22 mouse cellular contexts compared by ENCODE assay signal in genomic region chr14:120854559-120854958, GRCm38 (mm10). TPM values are rescaled to one million over a fixed set of nuclear protein-coding genes. Genes with fewer than 3 reads are reported as not detected.
A peak's percentile ranks its signal among the peaks of the same experiment; 100 is the strongest.
DNase-seq lines count a peak whose midpoint lies in the region; ATAC-seq lines count a peak whose summit lies in the region.
"Had no signal": no experiment of that assay in that cellular context is flagged by ENCODE, and none has a peak within 500 bp of the region (broad histone marks: within the 10 kb centered on the region; RNA-seq: fewer than 3 reads in every experiment).

No protein-coding gene starts in this region.

- peak; percentile 54; the same call in 1 of the 2 replicates for ATAC-seq in hindbrain, embryonic 11.5 days (ENCODE audit: low FRiP score)
- no peak for ATAC-seq in hindbrain, embryonic 16.5 days
- 0 out of 2 replicates have a peak, but pooled peaks have one; percentile 65 for ATAC-seq in embryonic facial prominence, embryonic 14.5 days (ENCODE audit: low read depth)
- no peak for ATAC-seq in heart, embryonic 12.5 days (ENCODE audit: insufficient number of reproducible peaks, low FRiP score)
- ATAC-seq: midbrain, embryonic 13.5 days had no signal

- H3K4me1 ChIP-seq in hindbrain, embryonic 11.5 days (replicated peaks; ENCODE audit: control insufficient read depth, insufficient read depth, low read length) = no peaks in the 10 kb centered on the region
- H3K4me1 ChIP-seq in hindbrain, embryonic 16.5 days (ENCODE audit: control insufficient read depth, insufficient read depth, low read depth, low read length) = no peaks in the 10 kb centered on the region
- H3K4me1 ChIP-seq in embryonic facial prominence, embryonic 14.5 days (ENCODE audit: control insufficient read depth, insufficient read depth, low read length) = no peaks in the 10 kb centered on the region
- H3K4me1 ChIP-seq in heart, embryonic 12.5 days (replicated peaks) = 0 out of 2 replicates have a peak, but pooled peaks cover 2% of the 10 kb centered on the region
- H3K4me1 ChIP-seq: limb, embryonic 15.5 days; midbrain, embryonic 13.5 days; neural tube, embryonic 12.5 days; stomach, embryonic 15.5 days had no signal

- no peaks in the 10 kb centered on the region for H3K36me3 ChIP-seq in hindbrain, embryonic 11.5 days (ENCODE audit: control insufficient read depth, insufficient read depth, low read length)
- H3K36me3 ChIP-seq in hindbrain, embryonic 16.5 days (ENCODE audit: control insufficient read depth, insufficient read depth, low read length) = no peaks in the 10 kb centered on the region
- H3K36me3 ChIP-seq in embryonic facial prominence, embryonic 14.5 days (ENCODE audit: control insufficient read depth, insufficient read depth, low read length) = no peaks in the 10 kb centered on the region
- H3K36me3 ChIP-seq in heart, embryonic 12.5 days = no peaks in the 10 kb centered on the region
- H3K36me3 ChIP-seq: limb, embryonic 15.5 days; midbrain, embryonic 13.5 days; neural tube, embryonic 12.5 days; stomach, embryonic 15.5 days had no signal

- H3K27ac ChIP-seq in hindbrain, embryonic 11.5 days (ENCODE audit: low read depth, low read length) = no peak overlapping the region
- H3K27ac ChIP-seq in hindbrain, embryonic 16.5 days (ENCODE audit: low read depth, low read length) = no peak overlapping the region
- no peak overlapping the region for H3K27ac ChIP-seq in embryonic facial prominence, embryonic 14.5 days (replicated peaks; ENCODE audit: low read depth, low read length)
- H3K27ac ChIP-seq in heart, embryonic 12.5 days (ENCODE audit: poor library complexity, severe bottlenecking) = no peak overlapping the region
- H3K27ac ChIP-seq: heart, adult 2 months; hindbrain, embryonic 14.5 days; limb, embryonic 15.5 days; liver, embryonic 14.5 days; midbrain, embryonic 13.5 days; neural tube, embryonic 12.5 days; stomach, embryonic 15.5 days had no signal

- H3K9me3 ChIP-seq in hindbrain, embryonic 11.5 days (ENCODE audit: control insufficient read depth, low read length) = no peaks in the 10 kb centered on the region
- H3K9me3 ChIP-seq in hindbrain, embryonic 16.5 days (ENCODE audit: control insufficient read depth, low read length) = 0 out of 2 replicates have a peak, but pooled peaks cover 3% of the 10 kb centered on the region
- peaks cover 7% of the 10 kb centered on the region; the same call in 1 of the 2 replicates for H3K9me3 ChIP-seq in embryonic facial prominence, embryonic 14.5 days (ENCODE audit: control insufficient read depth, low read length)
- peaks cover 18% of the 10 kb centered on the region for H3K9me3 ChIP-seq in heart, embryonic 12.5 days (replicated peaks)
- H3K9me3 ChIP-seq: stomach, embryonic 15.5 days had no signal

- DNase-seq in cerebellum, postnatal 10 days = peak; percentile 20 to 25
- DNase-seq in cerebellum, adult 11-12 months = no peak
- no peak for DNase-seq in hindbrain, embryonic 11.5 days (ENCODE audit: low spot score)
- no peak for DNase-seq in embryonic facial prominence, embryonic 14.5 days (ENCODE audit: low spot score)
- peak; percentile 38 for DNase-seq in retina, postnatal 1 day
- DNase-seq: adrenal gland, postnatal 36 days; cerebellum, adult 9-11 months; gastrocnemius, postnatal 36 days; heart, adult 2 months; kidney, adult 9 months; kidney, postnatal 36 days; left cerebral cortex, postnatal 4 days; lung, embryonic 14.5 days; thymus, postnatal 36 days had no signal

- H3K9ac ChIP-seq in hindbrain, embryonic 11.5 days (ENCODE audit: low read depth, low read length) = no peak overlapping the region
- H3K9ac ChIP-seq in hindbrain, embryonic 16.5 days (ENCODE audit: low read depth, low read length) = no peak overlapping the region
- no peak overlapping the region for H3K9ac ChIP-seq in embryonic facial prominence, embryonic 14.5 days (ENCODE audit: low read depth, low read length)
- no peak overlapping the region for H3K9ac ChIP-seq in heart, embryonic 12.5 days
- H3K9ac ChIP-seq: hindbrain, embryonic 14.5 days; limb, embryonic 15.5 days; liver, embryonic 14.5 days; lung, embryonic 14.5 days; midbrain, embryonic 13.5 days; neural tube, embryonic 12.5 days; stomach, embryonic 15.5 days had no signal

- H3K4me3 ChIP-seq in hindbrain, embryonic 11.5 days (ENCODE audit: low read depth, low read length) = no peak overlapping the region
- H3K4me3 ChIP-seq in hindbrain, embryonic 16.5 days (ENCODE audit: low read length) = no peak overlapping the region
- no peak overlapping the region for H3K4me3 ChIP-seq in embryonic facial prominence, embryonic 14.5 days (ENCODE audit: low read depth, low read length)
- H3K4me3 ChIP-seq in heart, embryonic 12.5 days = no peak overlapping the region
- H3K4me3 ChIP-seq: heart, adult 2 months; limb, embryonic 15.5 days; midbrain, embryonic 13.5 days; neural tube, embryonic 12.5 days; stomach, embryonic 15.5 days had no signal

- no peaks in the 10 kb centered on the region for H3K27me3 ChIP-seq in hindbrain, embryonic 11.5 days (ENCODE audit: control insufficient read depth, insufficient read depth, low read length)
- no peaks in the 10 kb centered on the region for H3K27me3 ChIP-seq in hindbrain, embryonic 16.5 days (replicated peaks; ENCODE audit: control insufficient read depth, insufficient read depth, low read length)
- H3K27me3 ChIP-seq in embryonic facial prominence, embryonic 14.5 days (replicated peaks; ENCODE audit: control insufficient read depth, insufficient read depth, low read length) = no peaks in the 10 kb centered on the region
- H3K27me3 ChIP-seq in heart, embryonic 12.5 days (replicated peaks) = no peaks in the 10 kb centered on the region
- H3K27me3 ChIP-seq: limb, embryonic 15.5 days; midbrain, embryonic 13.5 days; neural tube, embryonic 12.5 days; stomach, embryonic 15.5 days had no signal

- whole genome bisulfite sequencing in hindbrain, embryonic 11.5 days = 58% methylated on average over 7 of the region's 7 CpGs
- WGBS in hindbrain, embryonic 16.5 days = 46% methylated on average over 7 of the region's 7 CpGs
- 67% methylated on average over 7 of the region's 7 CpGs for WGBS in embryonic facial prominence, embryonic 14.5 days
- 78% methylated on average over 7 of the region's 7 CpGs for WGBS in heart, embryonic 12.5 days

- no peak overlapping the region for H3K4me2 ChIP-seq in hindbrain, embryonic 11.5 days (replicated peaks; ENCODE audit: low read depth, low read length)
- H3K4me2 ChIP-seq in hindbrain, embryonic 16.5 days (ENCODE audit: low read length) = no peak overlapping the region
- no peak overlapping the region for H3K4me2 ChIP-seq in embryonic facial prominence, embryonic 14.5 days (ENCODE audit: low read depth, low read length)
- H3K4me2 ChIP-seq in heart, embryonic 12.5 days = no peak overlapping the region
- H3K4me2 ChIP-seq: hindbrain, embryonic 14.5 days; limb, embryonic 15.5 days; lung, embryonic 14.5 days; midbrain, embryonic 13.5 days; neural tube, embryonic 12.5 days; stomach, embryonic 15.5 days had no signal

RNA-seq across cellular contexts. Expression of gene Ipo5, which starts 56.5 kb away (rescaled TPM):
- 120 and 132 TPM in 2 replicates for polyA plus RNA-seq in hindbrain, embryonic 11.5 days (2014; fragmentation: Nextera tagmentation; extraction: Ambion mirVana)
- 53.8 and 59.6 TPM in 2 replicates for polyA plus RNA-seq in hindbrain, embryonic 16.5 days (2015; fragmentation: Nextera tagmentation; extraction: Ambion mirVana)
- polyA plus RNA-seq in embryonic facial prominence, embryonic 14.5 days (2014; fragmentation: Nextera tagmentation; extraction: Ambion mirVana) = 102 and 110 TPM in 2 replicates
- polyA plus RNA-seq in heart, embryonic 12.5 days (2016; fragmentation: Nextera tagmentation; extraction: Ambion mirVana) = 98.8 and 103 TPM in 2 replicates

Comparison
In these comparisons a context has a peak if more than half of its experiments do, and no peak if none do; other contexts are left out.
1. DNase-seq: peak in cerebellum, postnatal 10 days (2 of 2) and retina, postnatal 1 day (single experiment); none in cerebellum, adult 11-12 months (single experiment), hindbrain, embryonic 11.5 days (single experiment) and embryonic facial prominence, embryonic 14.5 days (single experiment).
2. ATAC-seq: peak in hindbrain, embryonic 11.5 days (single experiment) and embryonic facial prominence, embryonic 14.5 days (single experiment); none in hindbrain, embryonic 16.5 days (single experiment) and heart, embryonic 12.5 days (single experiment).